Mouse (Mus musculus): ENCODE data around the gene Cox7a2l.

Gene Cox7a2l

DNA sequence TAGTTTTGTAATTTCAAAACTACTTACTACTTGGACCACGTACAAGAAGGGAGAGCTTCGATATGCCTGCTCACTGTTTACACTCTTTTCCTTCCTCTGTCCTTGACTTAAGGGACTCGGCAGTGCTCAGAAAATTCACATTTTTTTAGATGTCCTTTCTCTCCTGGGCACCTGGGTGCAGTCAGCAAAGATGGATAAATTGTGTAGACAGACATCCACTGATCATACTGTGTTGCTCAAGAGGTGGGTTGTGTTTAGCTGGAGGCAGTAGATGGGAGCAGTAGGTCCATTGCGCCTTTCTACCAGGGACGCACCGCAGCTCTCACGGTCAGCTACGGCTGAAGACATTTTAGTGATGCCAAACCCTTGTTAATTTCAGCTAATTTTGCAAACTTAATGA, 64.7 kb downstream of the Cox7a2l start:
- DNase-seq (ENCODE audit: low spot score), result no peak

Data from yolk sac, embryonic 10.5 days (tissue).